Mouse (Mus musculus): Measurements from ENCODE around the gene Itgb4. TPM values are rescaled to one million over a fixed set of nuclear protein-coding genes. Genes with fewer than 3 reads are reported as not detected.

Itgb4 gene
- polyA plus RNA-seq (2015; fragmentation: Nextera tagmentation; extraction: Ambion mirVana), result 1.7 and 1.9 TPM in 2 replicates

DNA sequence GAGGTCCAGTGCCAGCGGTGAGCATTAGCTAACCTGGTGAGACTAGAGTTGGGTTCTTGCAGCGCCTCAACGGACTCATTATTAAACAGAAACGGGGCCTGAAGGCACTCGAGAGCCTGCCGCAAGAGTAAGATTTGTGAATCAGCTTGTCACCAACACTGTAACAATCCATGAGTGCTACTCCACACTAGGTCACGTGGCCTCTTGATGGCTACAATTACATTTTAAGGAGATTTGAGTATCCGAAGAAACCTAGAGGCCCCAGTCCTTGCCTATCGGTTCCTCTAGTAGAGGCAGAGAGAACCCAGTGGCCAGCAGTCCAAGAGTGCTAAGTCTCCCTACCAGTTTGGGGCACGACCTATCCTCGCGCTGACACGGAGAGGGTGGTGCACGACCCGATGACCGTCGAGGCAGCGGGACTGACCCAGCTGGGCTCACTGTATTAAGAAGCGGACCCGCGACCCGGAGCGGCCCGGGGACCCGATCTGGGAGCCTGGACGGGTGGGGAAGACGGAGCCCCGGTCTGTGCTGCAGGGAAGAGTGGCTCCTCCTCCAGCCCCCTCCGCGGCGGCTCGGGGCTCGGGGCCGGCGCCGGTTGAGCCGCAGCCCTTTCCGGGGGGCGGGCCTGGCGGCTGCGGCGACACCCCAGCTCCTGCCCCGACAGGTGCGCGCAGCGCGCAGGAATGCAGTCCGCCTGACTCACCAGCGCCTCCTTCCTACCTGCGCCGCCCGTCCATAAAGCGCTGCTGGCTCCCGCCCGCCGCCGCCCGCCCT lies at the start of gene Itgb4:
TSS of gene Itgb4 (plus strand) at position 401 of the 774 bp plus-strand sequence.
- Histone ChIP-seq H3K4me2 (peak within 1 kb of the TSS; percentile 62), H3K27me3 (peaks cover 34% of the 10 kb centered on the region), H3K9ac (0 out of 2 replicates have a peak within 1 kb of the TSS, but pooled peaks have one; percentile 17), H3K27ac (replicated peaks) (no peak within 1 kb of the TSS), H3K4me1 (replicated peaks) (peaks cover 9% of the 10 kb centered on the region), H3K9me3 (no peaks in the 10 kb centered on the region), H3K4me3 (peak within 1 kb of the TSS; percentile 37), H3K36me3 (no peaks in the 10 kb centered on the region)
- 0 out of 2 replicates have a peak, but pooled peaks have one; percentile 23 for ATAC-seq (ENCODE audit: low FRiP score, low read depth)
- WGBS, result 10% methylated on average over 53 of the region's 58 CpGs

DNA sequence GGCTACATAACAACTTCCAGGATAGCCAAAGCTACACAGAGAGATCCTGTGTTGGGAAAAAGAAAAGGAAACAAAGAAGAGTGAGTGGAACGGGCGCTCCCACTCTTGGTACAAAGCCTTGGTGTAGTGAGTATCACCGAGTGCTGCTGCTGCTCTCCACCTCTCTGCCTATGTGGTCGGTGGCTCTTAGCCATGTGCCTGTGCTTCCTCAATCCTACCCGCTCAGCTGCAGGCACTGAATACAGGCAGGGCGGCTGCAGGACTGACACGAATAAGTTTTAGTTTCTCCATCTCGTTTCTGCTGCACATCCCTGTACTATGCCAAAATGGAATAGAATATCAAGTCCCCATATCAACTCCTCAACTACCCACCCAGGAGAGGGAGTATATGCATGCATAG lies 45.5 kb upstream of the Itgb4 start:
- Histone ChIP-seq H3K36me3 (peaks cover 10% of the 10 kb centered on the region; the same call in 1 of the 2 replicates), H3K27ac (replicated peaks) (no peak overlapping the region), H3K9me3 (no peaks in the 10 kb centered on the region), H3K4me2 (no peak overlapping the region), H3K4me3 (no peak overlapping the region), H3K9ac (no peak overlapping the region), H3K27me3 (no peaks in the 10 kb centered on the region), H3K4me1 (replicated peaks) (peaks cover 14% of the 10 kb centered on the region)
- no peak for ATAC-seq (ENCODE audit: low FRiP score, low read depth)
- WGBS, result 91% methylated on average over 8 of the region's 8 CpGs

DNA sequence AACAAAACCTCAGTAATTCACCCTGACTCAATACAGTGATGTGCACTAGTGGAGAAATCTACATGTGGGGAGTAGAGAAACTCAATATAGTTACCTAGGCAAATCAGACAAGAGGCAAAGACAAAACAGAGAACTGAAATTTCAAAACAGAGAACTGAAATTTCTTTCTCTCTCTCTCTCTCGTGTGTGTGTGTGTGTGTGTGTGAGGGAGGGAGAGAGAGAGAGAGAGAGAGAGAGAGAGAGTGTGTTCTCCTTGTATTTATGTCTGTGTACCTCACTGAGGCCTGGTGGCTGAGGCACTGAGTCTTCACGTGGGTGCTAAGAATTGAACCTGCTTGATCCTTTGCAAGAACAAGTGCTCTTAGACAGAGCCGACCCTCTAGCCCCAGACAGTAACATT lies 44.7 kb upstream of the Itgb4 start:
- Histone ChIP-seq H3K4me2 (no peak overlapping the region), H3K4me1 (replicated peaks) (peaks cover 22% of the 10 kb centered on the region), H3K27ac (replicated peaks) (no peak overlapping the region), H3K27me3 (no peaks in the 10 kb centered on the region), H3K9me3 (no peaks in the 10 kb centered on the region), H3K36me3 (0 out of 2 replicates have a peak, but pooled peaks cover 6% of the 10 kb centered on the region), H3K4me3 (no peak overlapping the region), H3K9ac (no peak overlapping the region)
- ATAC-seq (ENCODE audit: low FRiP score, low read depth), result no peak
- 84% methylated on average over 2 of the region's 3 CpGs for WGBS

DNA sequence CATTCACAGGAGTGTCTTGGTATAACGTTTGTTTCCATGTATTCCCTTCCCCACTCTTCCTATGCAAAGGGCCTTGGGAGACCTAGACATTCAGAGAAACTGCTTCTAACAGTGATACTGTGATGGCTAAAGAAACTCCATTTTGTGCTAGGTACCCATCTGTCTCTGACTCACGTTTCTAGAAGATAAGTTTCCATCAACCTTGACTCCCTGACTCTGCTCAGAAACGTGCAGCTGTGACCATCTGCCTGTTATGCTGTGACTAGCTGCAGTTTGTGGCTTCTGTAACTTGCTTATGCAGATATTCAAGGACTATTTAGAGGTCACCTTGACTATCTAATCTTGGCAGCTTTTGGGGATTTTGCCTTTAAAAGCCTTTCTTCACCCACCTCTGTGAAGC lies 43.3 kb upstream of the Itgb4 start:
- H3K4me2 ChIP-seq, result no peak overlapping the region
- H3K9me3 ChIP-seq, result no peaks in the 10 kb centered on the region
- 0 out of 2 replicates have a peak, but pooled peaks cover 6% of the 10 kb centered on the region for H3K36me3 ChIP-seq
- H3K4me1 ChIP-seq (replicated peaks), result peaks cover 26% of the 10 kb centered on the region
- 69% methylated on average over 3 of the region's 3 CpGs for WGBS
- no peak overlapping the region for H3K9ac ChIP-seq
- ATAC-seq (ENCODE audit: low FRiP score, low read depth), result no peak
- H3K27me3 ChIP-seq, result no peaks in the 10 kb centered on the region
- no peak overlapping the region for H3K4me3 ChIP-seq
- H3K27ac ChIP-seq (replicated peaks), result no peak overlapping the region

DNA sequence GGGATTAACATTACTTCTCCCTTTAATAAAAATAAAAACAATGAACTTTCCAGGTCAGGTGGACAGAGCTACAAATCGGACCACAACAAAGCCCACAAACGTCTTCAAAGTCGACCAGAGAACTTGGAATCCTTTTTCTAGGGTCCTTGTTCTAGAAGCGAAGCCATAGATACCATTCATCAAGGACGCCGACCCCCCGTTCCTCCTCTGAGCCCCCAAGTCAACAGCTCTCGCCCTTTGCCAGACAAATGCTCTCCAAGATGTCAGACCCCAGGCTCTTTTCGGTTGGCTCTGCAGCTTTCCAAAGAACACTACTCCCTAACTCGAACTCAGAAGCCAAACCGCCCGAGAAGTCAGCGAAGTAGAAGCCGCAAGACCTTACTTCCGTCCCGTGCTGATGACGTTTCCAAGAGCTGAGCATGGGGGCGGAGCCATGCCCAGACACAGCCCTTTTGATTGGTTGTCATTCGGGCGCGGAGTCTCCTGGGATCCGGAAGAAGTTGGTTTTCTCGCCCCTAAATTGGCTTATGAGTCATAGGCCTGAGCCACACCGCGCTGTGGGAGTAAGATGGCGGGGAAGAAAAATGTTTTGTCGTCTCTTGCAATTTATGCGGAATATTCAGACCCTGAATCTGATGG lies 41.3 kb upstream of the Itgb4 start, which contains the start of the genes Sap30bp and Recql5:
TSS of gene Sap30bp (plus strand) at position 175 of the 639 bp plus-strand sequence.
TSS of gene Recql5 (minus strand) at position 370 of the 639 bp plus-strand sequence.
- H3K4me1 ChIP-seq (replicated peaks), result peaks cover 26% of the 10 kb centered on the region
- no peaks in the 10 kb centered on the region for H3K27me3 ChIP-seq
- peak; percentile 100 for ATAC-seq (ENCODE audit: low FRiP score, low read depth)
- H3K9me3 ChIP-seq, result no peaks in the 10 kb centered on the region
- WGBS, result under 1% methylated on average over 28 of the region's 28 CpGs
- peak within 1 kb of the TSS; percentile 73 for H3K27ac ChIP-seq (replicated peaks)
- peak within 1 kb of the TSS; percentile 88 for H3K4me3 ChIP-seq
- peak within 1 kb of the TSS; percentile 82 for H3K4me2 ChIP-seq
- H3K9ac ChIP-seq, result peak within 1 kb of the TSS; percentile 76
- peaks cover 15% of the 10 kb centered on the region for H3K36me3 ChIP-seq

DNA sequence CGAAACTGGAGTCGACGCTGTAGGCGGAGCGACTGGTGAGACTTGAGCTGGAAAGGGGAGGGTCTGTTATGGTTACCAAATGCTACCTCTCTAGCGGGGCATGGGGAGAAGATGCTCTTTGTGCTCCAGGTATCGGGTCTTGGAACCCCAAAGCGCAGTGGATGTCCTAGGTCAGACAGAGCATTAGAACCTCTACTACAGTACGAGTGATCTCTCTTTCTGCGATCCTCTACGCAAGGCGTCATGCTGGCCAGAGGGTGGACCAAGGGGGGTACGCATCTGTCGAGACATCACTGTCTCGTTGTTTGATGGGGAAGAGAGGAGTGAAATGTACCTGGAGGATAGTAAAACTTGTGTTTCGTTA lies 40.8 kb upstream of the Itgb4 start:
- Histone ChIP-seq H3K27me3 (no peaks in the 10 kb centered on the region), H3K9me3 (no peaks in the 10 kb centered on the region), H3K4me1 (replicated peaks) (peaks cover 26% of the 10 kb centered on the region), H3K9ac (peak overlapping the region; percentile 76), H3K36me3 (peaks cover 17% of the 10 kb centered on the region), H3K4me3 (peak overlapping the region; percentile 88), H3K4me2 (peak overlapping the region; percentile 82), H3K27ac (replicated peaks) (peak overlapping the region; percentile 73)
- ATAC-seq (ENCODE audit: low FRiP score, low read depth), result peak; percentile 71; the same call in 1 of the 2 replicates
- under 1% methylated on average over 16 of the region's 16 CpGs for WGBS

DNA sequence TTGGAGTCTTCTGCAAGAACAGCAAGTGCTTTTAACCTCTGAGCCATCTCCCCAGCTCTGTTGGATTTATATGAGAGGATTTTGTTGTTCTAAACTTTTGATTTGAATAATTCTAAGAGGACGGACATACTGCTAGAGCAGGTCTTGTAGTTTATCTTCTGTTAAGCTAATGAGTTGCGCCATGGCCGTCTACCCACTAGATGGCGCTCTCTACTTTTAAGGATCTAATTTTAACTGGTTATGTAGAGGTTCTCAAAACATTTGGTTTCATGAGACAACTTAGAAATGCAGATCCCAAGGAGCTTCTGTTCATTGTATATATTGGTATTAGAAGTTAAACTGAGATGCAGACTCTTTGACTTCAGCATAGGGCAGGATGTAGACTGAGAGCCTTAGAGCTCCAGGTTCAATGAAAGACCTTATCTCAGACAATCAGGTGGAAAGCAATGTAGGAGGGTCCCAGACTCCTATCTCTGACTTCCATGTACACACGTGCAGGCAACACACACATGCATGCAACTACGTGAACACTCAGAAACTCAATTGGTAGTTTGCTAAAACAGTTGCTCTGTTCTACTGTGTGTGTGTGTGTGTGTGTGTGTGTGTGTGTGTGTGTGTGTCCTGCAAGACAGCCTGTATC lies 34.7 kb upstream of the Itgb4 start:
- Histone ChIP-seq H3K36me3 (peaks cover 39% of the 10 kb centered on the region), H3K9ac (no peak overlapping the region), H3K4me2 (no peak overlapping the region), H3K4me3 (no peak overlapping the region), H3K9me3 (no peaks in the 10 kb centered on the region), H3K4me1 (replicated peaks) (peaks cover 4% of the 10 kb centered on the region), H3K27ac (replicated peaks) (no peak overlapping the region), H3K27me3 (no peaks in the 10 kb centered on the region)
- WGBS, result 37% methylated on average over 6 of the region's 6 CpGs
- no peak for ATAC-seq (ENCODE audit: low FRiP score, low read depth)

DNA sequence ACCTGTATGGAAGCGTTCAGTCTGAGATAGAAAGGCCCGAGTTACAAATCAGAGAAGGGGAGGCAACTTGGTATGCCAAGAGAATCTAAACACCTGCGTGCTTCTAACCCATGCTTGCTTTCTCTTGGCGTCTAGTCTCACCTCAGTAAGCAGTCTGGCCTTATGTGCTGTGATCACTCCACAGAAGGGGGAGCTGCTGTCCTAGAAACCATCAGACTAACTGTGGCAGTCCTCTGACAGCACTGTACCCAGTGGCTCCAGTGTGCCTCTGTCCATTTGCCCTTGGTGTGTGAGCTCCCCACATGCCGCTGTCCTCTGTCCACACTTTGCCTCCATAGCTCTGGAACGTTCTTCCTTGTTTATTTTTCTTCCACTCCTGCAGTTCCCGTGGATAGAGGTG lies 32.5 kb upstream of the Itgb4 start:
- Histone ChIP-seq H3K4me1 (replicated peaks) (no peaks in the 10 kb centered on the region), H3K27ac (replicated peaks) (no peak overlapping the region), H3K4me3 (no peak overlapping the region), H3K9me3 (no peaks in the 10 kb centered on the region), H3K36me3 (peaks cover 43% of the 10 kb centered on the region), H3K9ac (no peak overlapping the region), H3K4me2 (no peak overlapping the region), H3K27me3 (no peaks in the 10 kb centered on the region)
- WGBS, result 83% methylated on average over 7 of the region's 7 CpGs
- ATAC-seq (ENCODE audit: low FRiP score, low read depth), result no peak

DNA sequence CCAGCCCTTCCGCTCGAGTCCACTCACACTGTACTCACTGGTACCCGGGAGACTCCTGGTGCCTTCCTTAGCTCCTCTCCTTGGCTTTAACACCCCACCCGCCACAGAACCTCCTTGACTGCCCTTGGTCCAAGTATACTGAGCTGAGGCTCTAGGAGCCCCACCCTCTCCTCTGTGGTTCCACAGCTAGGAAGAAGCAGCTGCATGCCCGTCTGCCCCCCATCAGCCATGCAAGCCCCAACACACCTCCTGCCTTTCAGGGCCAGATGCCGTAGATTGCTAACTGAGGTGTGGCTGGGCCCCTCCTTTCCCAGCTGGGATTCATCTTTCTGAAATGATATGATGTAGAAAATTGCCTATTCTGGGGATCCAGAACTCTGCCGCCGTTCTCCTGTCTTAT lies 29.3 kb upstream of the Itgb4 start:
- 87% methylated on average over 8 of the region's 8 CpGs for WGBS
- no peaks in the 10 kb centered on the region for H3K9me3 ChIP-seq
- no peak overlapping the region for H3K4me2 ChIP-seq
- peaks cover 7% of the 10 kb centered on the region; the same call in 1 of the 2 replicates for H3K4me1 ChIP-seq (replicated peaks)
- no peak overlapping the region for H3K4me3 ChIP-seq
- H3K9ac ChIP-seq, result no peak overlapping the region
- no peaks in the 10 kb centered on the region for H3K27me3 ChIP-seq
- no peak for ATAC-seq (ENCODE audit: low FRiP score, low read depth)
- H3K36me3 ChIP-seq, result peaks cover 30% of the 10 kb centered on the region
- H3K27ac ChIP-seq (replicated peaks), result no peak overlapping the region

DNA sequence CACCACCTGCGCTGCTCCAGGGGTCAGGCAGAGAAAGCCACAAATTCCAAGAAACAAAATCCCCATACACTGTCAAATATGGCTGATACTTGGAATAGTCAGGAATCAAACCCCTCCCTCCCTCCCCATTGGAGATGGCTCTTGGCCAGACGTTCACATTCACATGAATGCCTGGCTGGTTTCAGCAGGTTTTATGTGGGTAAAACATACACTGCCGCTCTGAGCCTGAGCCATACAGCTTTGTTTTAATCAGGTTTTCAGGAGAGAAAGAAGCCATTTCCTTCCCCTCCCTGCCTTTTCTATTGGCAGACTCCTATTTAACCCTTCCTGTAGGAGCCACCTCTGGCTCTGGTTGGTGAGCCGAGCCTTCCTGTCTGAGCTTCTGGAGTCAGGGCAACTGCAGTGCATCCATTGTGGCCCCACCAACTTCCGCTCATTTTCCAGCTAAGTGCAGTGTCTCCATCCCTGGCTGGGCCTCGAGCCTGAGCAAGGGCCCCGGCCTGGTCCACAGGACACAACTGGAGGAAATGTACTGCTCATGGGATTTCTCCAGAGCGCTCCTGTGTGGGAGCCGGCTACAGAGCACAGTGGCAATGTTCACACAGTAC lies 28.2 kb upstream of the Itgb4 start:
- Histone ChIP-seq H3K36me3 (peaks cover 25% of the 10 kb centered on the region), H3K27me3 (no peaks in the 10 kb centered on the region), H3K9ac (no peak overlapping the region), H3K27ac (replicated peaks) (peak overlapping the region; percentile 58), H3K4me1 (replicated peaks) (peaks cover 7% of the 10 kb centered on the region; the same call in 1 of the 2 replicates), H3K4me2 (no peak overlapping the region), H3K9me3 (no peaks in the 10 kb centered on the region), H3K4me3 (no peak overlapping the region)
- WGBS, result 81% methylated on average over 9 of the region's 9 CpGs
- ATAC-seq (ENCODE audit: low FRiP score, low read depth), result no peak

DNA sequence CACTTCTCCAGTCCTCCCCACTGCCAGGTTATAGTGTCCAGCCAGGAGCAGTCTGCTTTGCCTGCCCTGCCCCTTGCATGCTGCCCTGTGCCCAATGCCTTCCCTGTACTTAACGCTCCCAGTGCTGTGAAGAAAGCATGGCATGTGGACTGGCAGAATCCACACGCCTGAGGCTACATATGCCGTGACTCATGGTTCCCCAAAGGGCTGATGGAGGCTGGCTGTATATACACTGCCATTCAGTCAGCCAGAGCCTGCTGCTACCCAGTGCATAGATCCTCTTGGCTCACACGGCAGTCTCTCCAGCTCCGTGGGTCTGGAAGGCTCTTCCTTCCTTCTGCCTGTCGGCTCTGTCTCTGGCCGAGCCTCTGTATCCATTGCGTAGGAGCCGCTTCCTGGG lies 26.2 kb upstream of the Itgb4 start:
- H3K9me3 ChIP-seq, result no peaks in the 10 kb centered on the region
- H3K27ac ChIP-seq (replicated peaks), result no peak overlapping the region
- H3K27me3 ChIP-seq, result no peaks in the 10 kb centered on the region
- H3K4me3 ChIP-seq, result no peak overlapping the region
- ATAC-seq (ENCODE audit: low FRiP score, low read depth), result no peak
- H3K9ac ChIP-seq, result no peak overlapping the region
- WGBS, result 83% methylated on average over 9 of the region's 9 CpGs
- peaks cover 24% of the 10 kb centered on the region for H3K36me3 ChIP-seq
- peaks cover 11% of the 10 kb centered on the region; the same call in 1 of the 2 replicates for H3K4me1 ChIP-seq (replicated peaks)
- H3K4me2 ChIP-seq, result no peak overlapping the region
